Mouse (Mus musculus): ENCODE measurements around the gene Gm20388.

The Gm20388 gene

DNA sequence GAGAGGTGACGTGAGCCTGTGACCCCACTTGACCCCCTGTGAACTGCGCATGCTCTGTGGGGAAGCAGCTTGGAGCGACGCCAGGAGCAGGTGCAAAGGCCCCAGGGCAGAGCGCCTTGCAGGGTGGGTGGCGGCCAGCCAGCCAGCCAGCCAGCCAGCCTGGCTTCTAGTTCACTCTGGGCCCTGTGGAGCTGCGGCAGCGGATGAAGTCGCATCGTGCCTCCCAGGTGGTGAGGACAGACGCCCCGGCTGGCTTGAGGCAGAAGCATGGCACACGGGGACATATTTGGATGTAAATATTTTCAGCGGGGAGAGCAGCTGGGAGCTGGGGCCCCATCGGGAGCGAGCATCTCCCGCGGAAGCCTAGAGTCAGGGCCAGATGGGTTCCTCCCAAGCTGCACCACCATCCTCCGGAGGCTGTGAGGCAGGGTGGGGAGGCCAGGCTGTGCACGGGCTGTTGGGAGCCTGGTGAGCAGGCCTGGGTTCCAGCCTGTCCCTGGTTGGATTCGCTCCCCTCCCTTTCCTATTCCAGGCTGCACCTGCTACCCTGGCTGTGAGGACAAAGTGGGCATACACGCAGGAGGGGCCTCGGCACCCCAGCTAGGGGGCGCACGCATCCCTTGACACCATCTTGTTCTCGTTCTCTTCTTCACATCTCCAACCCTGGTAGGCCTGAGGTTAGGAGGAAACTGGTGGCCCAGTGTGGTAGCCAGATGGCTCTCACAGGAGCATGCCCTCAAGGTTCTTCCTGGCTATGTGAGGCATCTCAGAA is 2798.9 kb downstream of the Gm20388 start:
- in situ Hi-C loops (cut with MboI, MseI) = no loop called here

DNA sequence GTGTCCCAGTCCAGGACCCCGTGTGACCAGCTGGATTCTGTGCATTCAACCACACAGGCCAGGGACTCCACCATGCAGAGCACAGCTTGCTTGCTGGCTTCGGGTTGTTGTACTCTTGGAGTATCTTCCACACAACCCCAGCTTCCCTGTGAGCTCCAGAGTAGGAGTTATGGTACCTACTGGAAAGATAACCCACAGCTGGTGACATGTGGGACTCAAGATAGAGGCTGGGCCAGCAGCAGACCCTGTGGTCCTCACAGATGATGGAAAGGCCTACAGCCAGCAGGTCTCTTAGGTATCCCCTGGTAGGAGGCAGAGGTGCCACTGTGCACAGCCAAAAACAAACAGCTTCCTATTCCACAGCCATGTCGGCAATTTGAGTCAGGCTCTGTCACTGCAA is 2800.8 kb downstream of the Gm20388 start:
- in situ Hi-C loops (cut with MboI, MseI) = no loop called here

DNA sequence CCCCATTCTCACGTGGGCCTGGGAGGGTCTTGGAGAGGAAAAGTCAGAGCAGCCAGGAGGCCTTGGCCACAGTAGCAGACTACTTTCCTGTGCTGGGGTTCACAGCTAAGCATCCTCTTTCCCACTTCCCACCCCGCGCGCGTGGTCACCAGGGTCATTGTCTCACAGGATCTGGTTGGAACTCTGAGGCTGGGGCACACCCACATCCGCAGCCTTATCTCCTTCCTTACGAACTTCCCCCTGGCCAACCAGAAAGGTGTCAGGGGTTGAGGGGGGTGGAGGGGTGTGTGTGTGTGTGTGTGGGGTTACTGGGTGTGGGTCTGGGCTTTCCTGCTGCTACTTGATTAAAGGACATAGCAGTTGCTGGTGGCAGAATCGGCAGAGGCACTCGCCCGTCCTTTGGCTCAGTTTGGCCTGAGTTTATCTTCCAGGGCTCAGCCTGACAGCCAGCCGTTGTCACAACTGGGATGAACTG is 2801.3 kb downstream of the Gm20388 start:
- in situ Hi-C loops (cut with MboI, MseI) = no loop called here

DNA sequence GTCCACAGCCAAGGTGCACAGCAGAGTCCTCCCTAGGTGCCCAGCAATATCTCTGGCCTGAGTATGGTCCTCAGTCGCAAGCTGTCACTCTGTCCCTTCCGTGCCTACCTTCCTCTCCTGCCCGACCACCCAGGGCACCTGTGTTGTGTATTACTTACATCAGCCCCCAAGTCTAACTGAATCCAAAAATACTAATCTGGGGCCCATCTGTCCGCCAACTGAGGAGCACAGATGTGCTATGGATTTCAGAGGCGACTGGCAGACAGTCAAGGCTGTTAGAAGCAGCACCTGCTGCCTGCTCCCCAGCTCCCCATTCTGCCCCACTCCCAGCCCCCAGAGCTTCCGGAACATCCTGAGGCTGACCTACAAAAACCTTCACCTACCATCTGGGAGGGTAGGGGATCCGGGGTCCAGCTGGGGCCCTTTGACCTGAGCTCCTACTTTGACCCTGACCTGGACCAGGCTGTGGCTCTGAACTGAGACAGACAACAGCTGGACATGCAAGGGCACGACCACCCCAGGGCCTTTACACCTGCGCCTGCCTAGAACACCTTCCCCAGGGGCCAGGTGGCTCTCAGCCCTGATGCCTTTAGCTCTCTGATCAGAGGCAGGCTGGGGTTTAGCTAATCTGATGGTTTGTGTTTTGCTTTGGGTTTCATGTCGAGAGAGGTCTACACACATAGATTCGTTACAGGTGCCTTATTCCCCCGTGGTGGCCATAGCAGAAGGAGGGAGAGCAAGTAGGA is 2801.9 kb downstream of the Gm20388 start:
- in situ Hi-C loops (cut with MboI, MseI) = no loop called here

DNA sequence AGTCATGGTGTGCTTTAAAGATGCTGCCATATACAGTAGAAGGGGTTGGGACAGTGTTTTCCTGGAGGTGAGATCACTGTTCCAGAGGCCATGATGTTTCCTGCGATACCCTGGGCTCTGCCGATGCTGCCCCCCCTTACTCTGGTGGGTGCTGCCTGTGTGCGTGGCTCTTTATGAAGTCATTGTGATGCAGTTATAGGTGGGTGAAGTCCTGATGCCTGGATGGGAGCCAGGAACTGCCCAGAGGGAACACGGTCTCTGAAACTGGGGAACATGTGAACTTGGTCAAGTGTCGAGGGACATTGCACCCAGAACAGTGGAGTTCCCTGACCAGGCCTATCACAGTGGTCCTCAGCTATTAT is 2802.5 kb downstream of the Gm20388 start:
- in situ Hi-C loops (cut with MboI, MseI) = no loop called here

DNA sequence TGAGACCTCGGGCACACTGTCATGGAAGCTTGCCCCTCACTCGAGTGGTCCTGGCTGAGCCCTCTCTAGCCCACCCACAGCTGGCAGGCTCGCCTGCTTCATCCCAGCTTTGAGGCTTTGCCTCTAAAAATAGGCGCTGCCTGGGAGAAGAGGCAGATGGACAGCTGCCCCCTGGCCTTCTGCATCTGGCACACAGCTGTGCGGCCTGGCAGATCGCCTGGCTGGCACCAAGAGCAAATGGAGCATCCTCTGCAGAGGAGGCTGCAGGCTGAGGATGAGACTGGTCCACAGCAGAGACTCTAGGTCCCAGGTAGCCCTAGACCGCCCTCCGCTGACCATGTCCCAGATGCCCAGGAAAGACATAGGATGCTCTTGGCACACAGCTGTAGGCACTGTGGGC is 2805.9 kb downstream of the Gm20388 start:
- in situ Hi-C loops (cut with MboI, MseI) = no loop called here

DNA sequence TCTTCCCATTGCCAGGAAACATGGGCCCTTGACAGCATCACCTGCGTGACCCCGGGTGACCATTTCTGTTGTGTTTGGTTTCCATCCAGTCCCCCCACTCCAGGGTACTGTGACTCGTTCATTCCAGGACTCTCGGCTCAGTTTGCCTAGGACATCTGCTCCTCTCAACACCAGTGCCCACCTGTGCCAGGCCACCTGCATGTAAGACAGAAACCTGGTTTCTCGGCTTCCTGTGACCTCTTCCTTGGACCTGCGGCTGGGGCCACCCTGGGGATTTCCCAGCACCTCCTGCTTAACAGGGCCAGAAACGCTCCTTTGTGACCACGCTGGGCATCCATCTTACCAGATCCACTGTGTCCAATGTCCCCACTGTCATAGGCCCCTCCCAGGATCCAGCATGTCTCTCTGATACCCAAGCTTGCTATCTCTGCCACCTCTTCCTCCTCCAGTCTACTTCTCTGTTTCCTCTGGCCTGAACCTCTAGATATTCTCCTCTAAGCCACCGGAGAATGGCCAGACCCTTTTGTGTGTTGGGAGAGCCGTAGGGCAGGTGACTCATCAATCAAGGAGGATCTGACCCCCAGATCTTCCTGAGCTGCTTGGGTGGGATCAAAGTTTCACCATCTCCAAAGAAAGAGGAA is 2807.3 kb downstream of the Gm20388 start:
- in situ Hi-C loops (cut with MboI, MseI) = no loop called here

DNA sequence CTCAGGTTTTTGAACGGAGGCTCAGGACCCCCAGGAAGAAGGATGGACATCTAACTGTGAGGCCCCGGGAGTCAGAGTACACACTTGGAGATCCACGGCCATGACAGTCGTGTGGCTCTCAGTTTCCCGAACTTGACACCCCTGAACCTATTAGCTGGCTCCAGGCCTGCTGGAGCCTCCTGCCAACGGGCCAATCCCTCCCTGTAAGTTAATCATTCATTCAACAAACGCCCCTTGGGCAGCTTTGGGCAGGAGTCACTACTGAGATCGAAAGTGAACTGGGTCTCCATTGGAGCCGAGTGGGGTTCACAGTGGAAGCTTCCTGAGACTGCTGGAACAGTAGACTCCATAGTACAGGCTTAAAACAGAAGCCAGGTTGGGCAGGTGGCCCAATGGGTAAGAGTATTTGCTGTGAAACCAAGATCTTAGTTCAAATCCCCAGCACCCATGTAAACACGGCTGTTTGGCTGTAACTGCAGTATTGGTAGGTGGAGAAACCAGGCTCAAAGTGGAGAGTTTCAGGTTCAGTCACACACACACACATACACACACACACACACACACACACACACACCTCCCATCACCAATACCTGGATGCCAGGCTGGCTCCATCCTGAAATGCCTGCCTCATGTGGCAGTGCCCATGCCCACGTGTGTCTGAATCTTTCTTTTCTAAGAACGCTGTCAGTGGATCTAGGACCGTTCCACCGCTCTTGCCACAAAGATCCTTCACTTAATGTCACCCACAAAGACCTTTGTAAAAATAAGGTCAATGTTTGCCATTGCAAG is 2808.3 kb downstream of the Gm20388 start:
- in situ Hi-C loops (cut with MboI, MseI) = no loop called here

DNA sequence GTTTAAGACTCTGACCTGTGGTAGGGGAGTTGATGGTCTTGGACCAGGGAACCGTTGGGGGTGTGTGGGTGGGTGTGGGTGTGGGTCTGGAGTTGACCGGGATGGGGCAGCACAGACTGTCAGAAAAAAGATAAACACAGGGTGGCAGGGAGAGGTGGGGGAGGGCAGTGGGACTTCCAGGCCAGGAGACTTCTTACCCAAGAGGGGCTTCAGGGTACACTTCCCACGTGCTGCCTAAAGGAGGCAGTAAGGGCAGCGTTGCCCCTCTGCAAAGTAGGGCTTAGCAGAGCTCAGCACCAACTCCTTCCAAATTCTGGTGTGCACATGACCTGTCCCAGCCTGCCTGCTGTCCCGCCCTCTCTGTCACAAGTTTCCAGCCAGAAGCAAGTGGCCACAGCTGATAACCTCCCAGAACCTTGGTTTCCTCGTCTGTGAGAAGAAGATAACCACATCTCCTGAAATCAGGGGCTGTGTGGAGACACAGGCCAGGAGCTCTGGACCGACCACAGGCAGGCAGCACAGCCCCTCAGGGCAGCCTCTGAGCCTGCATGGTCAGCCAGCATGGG is 2808.9 kb downstream of the Gm20388 start:
- in situ Hi-C loops (cut with MboI, MseI) = no loop called here

DNA sequence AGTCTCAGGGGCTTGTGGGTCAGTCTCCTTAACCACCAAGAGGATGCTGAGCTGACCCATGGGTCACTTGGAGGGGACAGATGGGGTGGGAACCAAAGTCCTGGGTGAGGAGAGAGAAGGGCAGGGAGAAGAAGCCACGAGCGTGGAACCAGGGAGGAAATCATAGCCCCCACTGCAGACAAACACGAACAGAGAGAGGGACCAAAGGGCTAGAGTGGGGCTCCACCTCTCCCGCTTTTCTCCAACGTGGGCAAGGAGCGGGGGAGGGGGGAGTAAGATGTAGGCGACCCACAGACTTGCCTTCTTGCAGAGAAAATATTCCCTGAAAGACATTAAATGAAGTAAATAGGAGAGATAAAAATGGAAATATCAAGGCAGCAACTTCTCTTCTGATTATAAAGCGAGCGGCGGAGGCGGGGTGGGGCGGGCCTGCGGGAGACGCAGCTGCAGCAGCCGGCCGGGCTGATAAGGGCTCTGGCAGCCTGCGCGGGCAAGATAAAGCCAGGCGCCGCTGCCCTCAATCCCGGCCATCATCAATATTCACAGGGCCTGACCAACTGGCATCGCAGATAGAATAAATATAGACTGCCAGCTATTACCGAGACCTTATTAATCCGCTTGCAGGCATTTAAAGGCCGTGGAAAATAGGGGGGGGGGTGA is 2809.6 kb downstream of the Gm20388 start:
- in situ Hi-C loops (cut with MboI, MseI) = no loop called here

DNA sequence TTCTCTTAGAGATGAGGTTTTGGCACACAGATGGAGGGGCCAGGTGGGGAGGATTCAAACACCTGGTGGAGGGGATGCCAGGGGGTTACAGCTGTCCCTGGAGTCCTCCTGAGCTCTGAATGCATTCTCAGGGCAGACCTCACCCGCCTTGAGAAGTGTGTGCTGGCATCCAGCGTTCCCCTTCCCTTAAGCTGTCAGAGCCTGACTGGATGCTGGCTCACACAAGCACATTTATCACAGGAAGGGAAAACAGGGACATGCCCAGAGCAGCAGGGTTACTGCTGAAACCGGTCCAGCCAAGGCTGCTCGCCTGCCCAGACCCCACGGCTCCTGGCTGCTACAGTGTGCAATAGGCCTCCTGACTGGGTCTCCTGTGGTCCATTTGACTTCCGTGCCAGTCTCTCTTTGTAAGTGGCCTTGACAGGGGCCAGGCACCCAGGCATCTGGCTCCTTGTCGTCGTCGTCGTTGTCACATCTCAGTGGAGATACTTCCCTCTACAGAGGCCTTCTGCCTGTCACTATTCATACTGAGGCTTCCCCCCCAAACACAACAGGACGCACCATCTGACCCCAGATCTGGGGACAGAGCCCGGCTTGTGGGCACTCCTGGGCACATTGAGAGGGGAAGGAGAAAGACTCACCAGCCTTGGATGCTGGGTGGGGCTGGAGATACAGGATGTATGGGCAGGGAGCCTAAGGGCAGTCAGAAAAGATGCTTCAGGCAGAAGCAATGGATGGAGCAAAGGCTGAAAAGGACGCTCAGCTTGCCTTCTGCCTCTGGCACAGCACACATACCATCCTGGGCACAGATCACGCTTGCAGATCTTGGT is 2810.4 kb downstream of the Gm20388 start:
- in situ Hi-C loops (cut with MboI, MseI) = no loop called here

DNA sequence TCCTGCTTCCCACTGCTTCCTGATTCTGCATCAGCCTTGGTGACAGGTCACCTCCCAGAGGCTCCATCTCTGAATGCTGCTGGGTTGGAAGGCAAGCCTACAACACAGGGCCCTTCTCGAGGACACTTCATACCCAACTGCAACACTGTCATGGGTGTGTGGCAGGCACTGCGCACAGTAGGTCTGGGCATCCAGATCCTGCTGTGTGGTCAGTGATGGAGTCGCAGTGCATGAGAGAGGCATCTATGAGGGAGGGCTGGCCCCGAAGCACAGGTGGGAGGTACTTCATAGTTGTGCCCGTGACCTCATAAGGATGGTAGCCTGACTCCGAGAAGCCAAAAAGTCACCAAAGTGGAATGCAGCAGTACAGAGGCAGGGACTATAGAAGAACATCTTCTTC is 2814.5 kb downstream of the Gm20388 start:
- in situ Hi-C loops (cut with MboI, MseI) = no loop called here

DNA sequence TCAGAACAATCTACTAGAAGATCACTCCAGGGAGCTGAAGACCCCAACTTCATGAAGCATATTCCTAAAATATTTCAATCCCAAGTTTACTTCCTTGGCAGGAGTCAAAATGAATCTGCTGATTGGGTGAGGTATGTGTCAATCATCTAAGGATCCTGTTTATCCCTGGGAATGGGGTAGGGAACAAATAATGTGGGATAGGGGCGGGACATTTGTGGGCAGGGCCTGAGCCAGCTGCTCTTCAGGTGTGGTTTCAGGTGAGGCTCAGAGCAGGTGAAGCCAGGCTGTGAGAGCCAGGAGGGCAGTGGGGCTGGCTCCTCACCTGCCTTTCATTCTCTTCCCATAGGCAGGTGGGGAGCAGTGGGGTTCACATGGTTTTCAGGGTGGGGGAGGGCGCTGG is 2816.1 kb downstream of the Gm20388 start:
- in situ Hi-C loops (cut with MboI, MseI) = no loop called here

DNA sequence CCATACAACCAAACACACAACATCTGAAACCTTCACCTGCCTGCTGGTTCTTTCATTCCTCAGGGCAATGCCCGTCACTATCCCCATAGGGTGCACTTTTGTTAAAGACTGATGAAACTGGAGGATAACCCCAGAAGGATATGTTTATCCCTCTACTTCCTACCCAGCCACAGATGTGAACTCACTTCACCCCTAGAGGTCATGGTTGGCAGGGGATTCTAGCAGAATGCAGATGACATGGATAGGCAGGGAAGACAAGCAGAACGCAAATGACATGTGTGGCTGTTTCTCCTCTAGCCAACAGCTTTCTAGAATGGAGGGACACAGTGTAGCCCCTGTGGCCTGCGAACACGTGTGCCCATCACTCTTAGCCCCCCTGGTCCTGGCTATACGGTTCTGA is 2816.8 kb downstream of the Gm20388 start:
- in situ Hi-C loops (cut with MboI, MseI) = no loop called here

DNA sequence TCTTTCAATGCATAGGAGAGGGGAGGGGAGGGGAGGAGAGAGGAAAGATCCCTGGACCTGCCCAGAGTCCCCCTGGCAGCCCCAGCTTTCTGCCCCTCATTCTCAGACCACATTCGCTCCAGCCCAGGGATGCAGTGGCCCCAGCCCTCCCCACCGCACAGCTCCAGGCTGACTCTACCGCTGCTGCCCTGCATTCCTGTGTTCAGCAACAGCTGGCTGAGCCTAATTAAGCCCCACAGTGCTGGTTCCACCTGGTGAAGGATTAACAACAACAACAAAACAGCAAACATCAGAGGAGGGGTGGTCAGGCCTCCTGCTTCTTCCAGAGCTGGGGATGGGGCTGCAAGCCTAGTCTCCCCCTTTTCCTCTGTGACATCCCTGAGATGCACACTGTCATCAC is 2818.0 kb downstream of the Gm20388 start:
- in situ Hi-C loops (cut with MboI, MseI) = no loop called here

DNA sequence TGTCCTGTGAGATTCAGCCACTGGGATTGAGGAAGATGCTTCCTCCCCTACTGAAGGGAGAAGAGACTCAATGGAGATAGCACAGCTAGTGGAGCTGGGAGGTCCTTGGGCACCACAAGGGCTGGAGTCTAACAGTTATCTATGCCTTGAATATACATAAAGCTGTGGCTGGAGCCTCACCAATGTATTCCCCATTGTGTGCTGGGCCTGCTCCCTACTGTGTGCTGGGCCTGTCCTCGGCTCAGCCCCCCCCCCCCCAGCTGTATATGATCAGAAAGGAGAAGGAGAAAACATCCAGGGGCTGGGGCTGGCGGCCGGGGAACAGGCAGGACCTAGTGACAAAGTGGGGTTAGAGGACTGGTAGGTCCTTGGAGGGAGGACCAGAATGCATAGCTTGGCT is 2824.5 kb downstream of the Gm20388 start:
- in situ Hi-C loops (cut with MboI, MseI) = no loop called here

DNA sequence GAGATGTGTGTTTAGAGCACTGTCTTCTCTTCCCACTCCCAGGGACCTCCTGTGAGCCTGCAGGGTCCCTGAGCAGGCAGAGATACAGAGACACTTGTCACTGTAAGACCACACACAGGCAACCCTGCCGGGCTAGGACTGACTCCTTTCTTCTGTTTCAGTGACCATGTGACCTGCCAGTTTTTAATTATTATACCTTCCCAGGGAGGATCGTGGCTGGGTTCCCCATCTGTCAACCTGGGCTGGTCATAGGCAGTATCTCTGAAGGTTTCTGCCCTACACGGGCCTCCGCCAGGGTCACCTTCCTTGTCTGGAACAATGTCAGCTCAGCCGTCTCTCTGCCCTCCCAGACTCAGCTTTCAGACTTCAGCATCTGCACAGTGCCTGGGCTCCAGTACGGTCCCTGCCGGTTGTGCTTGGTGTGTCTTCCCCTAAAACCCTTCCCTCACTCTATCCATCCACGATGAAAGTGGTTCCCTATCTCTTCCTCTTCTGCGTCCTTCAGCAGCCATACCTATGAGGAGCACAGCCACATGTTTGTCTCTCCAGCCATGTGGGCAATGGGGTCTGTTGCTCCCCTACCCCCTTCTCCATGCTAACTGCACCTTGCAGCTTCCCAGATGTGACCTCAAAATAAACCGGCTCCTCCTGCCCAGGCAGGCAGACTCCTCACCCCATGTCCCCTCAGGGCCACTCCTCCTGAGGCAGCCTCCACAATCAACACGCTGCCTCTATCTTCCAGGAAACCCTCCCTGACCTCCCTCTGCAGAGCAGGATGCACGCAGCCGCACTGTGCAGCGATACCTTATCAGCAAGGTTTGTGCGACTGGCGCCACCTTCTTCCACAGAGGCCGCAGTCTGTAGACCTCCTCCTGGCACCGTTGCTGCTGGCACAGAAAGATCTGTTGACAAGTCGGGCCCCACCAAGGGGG is 2825.2 kb downstream of the Gm20388 start:
- in situ Hi-C loops (cut with MboI, MseI) = no loop called here

DNA sequence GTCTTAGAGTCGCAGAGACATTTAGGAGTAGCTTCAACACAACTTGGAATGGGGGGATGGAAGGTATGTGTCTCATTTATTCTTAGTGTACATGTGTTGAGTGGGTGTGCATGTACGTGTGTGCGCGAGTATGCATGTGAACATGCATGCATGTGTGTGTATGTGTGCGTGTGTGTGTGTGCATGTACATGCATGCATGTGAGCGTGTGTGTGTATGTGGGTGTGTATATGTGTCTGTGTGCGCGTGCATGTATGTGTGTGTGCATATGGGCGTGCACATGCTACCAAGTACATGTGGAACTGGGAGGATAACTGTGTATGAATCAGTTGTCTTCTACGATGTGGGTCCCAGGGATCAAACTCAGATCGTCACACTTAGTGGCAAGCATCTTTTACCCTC is 2826.0 kb downstream of the Gm20388 start:
- in situ Hi-C loops (cut with MboI, MseI) = no loop called here

DNA sequence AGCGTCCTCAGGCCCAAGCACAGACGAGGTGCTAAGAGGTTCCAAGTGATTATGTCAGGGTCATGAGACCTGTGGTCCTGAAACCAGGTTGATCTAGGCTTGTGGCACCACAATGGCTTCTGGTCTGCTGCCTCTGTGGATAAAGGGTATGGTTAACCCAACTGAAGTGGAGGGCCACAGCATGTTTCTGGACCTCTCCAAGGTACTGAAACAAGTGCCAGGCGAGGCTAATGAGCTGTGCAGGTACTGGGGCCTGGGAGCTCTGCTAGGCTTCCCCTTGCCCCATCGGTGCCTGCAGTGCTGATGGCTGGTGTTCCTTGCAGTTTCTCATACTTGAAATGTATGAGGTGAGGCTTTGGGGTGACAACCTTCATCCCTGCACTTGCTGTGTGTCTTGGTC is 2826.4 kb downstream of the Gm20388 start:
- in situ Hi-C loops (cut with MboI, MseI) = no loop called here

Measured in T-helper 1 cell (primary cell).